Mouse (Mus musculus): Measurements from ENCODE around the gene Snx11.

DNA sequence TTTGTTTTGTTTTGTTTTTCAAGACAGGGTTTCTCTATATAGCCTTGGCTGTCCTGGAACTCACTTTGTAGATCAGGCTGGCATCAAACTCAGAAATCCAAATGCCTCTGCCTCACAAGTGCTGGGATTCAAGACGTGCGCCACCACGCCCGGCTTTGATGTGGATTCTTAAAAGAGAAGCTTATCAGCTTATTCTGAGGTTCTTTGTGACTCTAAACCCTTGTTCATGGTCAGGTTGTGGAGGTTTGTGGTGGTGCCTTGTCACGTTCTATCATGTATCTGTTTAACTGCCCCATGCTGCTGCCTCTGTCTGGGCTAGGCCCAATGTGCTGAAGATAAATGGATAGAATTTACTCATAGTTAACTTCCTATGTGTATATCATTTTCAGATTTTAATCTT is 28.2 kb upstream of the Snx11 start:
- TF ChIP-seq CTCF (IDR thresholded peaks at IDR 0.05), result no peak
- no peak for TF ChIP-seq EP300 (IDR thresholded peaks at IDR 0.05)
